Mouse (Mus musculus) liver, embryonic 15.5 days (tissue): ENCODE data around the gene Olfr714. TPM values are rescaled to one million over a fixed set of nuclear protein-coding genes. Genes with fewer than 3 reads are reported as not detected.
"Not testable (repeated sequence)": the region's sequence is repeated elsewhere in the genome, so short reads cannot be mapped to it uniquely, and the experiment has no call there.

Experiments
- ATAC-seq: fragments of 200-750 bp; cut with Nextera tagmentation; 2 replicates; pipeline ENCODE4 v1.8.0; 2017; ENCODE audit warnings: moderate number of reproducible peaks, mild to moderate bottlenecking, moderate library complexity; ENCODE audit not compliant: insufficient read depth
- H3K27ac ChIP-seq: fragments of 300-500 bp; sonication (generic); replicated peaks from 2 replicates; pipeline ENCODE4 v1.5.1; 2015; ENCODE audit warnings: mild to moderate bottlenecking, inconsistent platforms
- H3K27me3 ChIP-seq: fragments of 300-500 bp; sonication (generic); 2 replicates; pipeline ENCODE4 v1.6.1; 2015; ENCODE audit warnings: mild to moderate bottlenecking, inconsistent platforms
- H3K36me3 ChIP-seq: fragments of 300-500 bp; sonication (generic); replicated peaks from 2 replicates; pipeline ENCODE4 v1.6.1; 2015; ENCODE audit warnings: moderate library complexity, mild to moderate bottlenecking, inconsistent platforms
- H3K4me1 ChIP-seq: fragments of 300-500 bp; sonication (generic); replicated peaks from 2 replicates; pipeline ENCODE4 v1.6.1; 2015; ENCODE audit warnings: inconsistent platforms
- H3K4me2 ChIP-seq: fragments of 300-500 bp; sonication (generic); 2 replicates; pipeline ENCODE4 v1.6.1; 2015; ENCODE audit warnings: moderate library complexity, mild to moderate bottlenecking, inconsistent platforms
- H3K4me3 ChIP-seq: fragments of 300-500 bp; sonication (generic); replicated peaks from 2 replicates; pipeline ENCODE4 v1.5.1; 2015; ENCODE audit warnings: mild to moderate bottlenecking, inconsistent platforms
- H3K9ac ChIP-seq: fragments of 300-500 bp; sonication (generic); 2 replicates; pipeline ENCODE4 v1.6.1; 2015; ENCODE audit warnings: moderate library complexity, mild to moderate bottlenecking, inconsistent platforms
- H3K9me3 ChIP-seq: fragments of 300-500 bp; sonication (generic); replicated peaks from 2 replicates; pipeline ENCODE4 v1.6.1; 2016; ENCODE audit warnings: inconsistent platforms
- WGBS: fragments of 180-500 bp; shearing (Covaris S2); methylation state at CpG from one replicate; pipeline ENCODE4 v1.1.7; 2015; ENCODE audit warnings: mixed read lengths; ENCODE audit not compliant: insufficient replicate concordance; 5-methylcytosine and 5-hydroxymethylcytosine counted together
- polyA plus RNA-seq: library from polyadenylated mRNA; unstranded; fragments of >200 nt; fragmentation: Nextera tagmentation; extraction: Ambion mirVana; gene quantifications from 2 replicates; pipeline ENCODE4 v1.2.1, GENCODE M21; 2015

Olfr714 gene
- polyA plus RNA-seq: not detected in 2 replicates

DNA sequence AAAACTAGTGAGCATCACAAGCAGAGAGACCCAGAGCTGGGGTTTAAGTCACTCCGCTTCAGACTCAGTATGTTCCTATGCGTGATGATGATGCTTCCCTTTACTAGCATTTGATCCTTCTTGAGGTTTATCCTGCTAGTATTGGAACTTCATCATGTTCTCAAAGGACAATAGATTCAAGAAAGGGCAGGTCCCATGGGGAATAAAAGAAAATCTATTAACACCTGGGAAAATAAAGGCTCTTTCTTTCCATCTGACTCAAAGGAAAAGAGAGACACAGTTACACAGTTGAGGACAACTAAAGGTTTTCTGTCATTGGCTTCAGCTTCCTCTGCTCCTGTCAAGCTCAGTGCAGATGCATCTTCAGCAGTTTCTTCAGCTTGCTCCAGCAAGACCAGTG lies at the start of gene Olfr714:
TSS of gene Olfr714 (plus strand) at position 301 of the 400 bp plus-strand sequence.
- WGBS: 70% methylated on average over 2 of the region's 2 CpGs
- no peak within 1 kb of the TSS for H3K27ac ChIP-seq
- no peaks in the 10 kb centered on the region for H3K27me3 ChIP-seq
- no peak within 1 kb of the TSS for H3K9ac ChIP-seq
- H3K4me2 ChIP-seq: no peak within 1 kb of the TSS
- no peaks in the 10 kb centered on the region for H3K36me3 ChIP-seq
- no peaks in the 10 kb centered on the region for H3K4me1 ChIP-seq
- no peak for ATAC-seq
- no peaks in the 10 kb centered on the region for H3K9me3 ChIP-seq
- H3K4me3 ChIP-seq: no peak within 1 kb of the TSS

DNA sequence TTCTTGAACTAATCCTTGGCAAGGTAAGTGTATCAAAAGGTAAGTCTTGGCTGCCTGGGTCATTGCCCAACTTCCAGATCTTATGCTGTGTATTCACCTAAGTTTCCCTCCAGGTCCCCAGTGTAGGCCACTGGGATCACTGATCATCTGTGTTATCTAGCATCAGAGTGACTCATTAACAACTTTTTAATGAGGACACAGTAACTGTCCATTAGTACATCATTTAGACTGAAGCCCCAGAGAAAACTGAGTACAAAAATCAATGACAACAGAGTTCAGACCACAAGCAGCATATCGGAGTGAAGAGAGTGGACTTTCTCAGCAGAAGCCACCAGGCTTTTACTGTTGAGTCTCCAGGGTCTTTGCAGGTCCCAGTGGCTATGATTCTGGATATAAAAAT lies 39.9 kb upstream of the Olfr714 start, which contains the start of gene Olfr713:
TSS of gene Olfr713 (plus strand) at position 301 of the 400 bp plus-strand sequence.
- no peak for ATAC-seq
- Histone ChIP-seq H3K36me3 (no peaks in the 10 kb centered on the region), H3K27ac (no peak within 1 kb of the TSS), H3K4me1 (no peaks in the 10 kb centered on the region), H3K9ac (no peak within 1 kb of the TSS), H3K4me3 (no peak within 1 kb of the TSS), H3K9me3 (no peaks in the 10 kb centered on the region), H3K4me2 (no peak within 1 kb of the TSS), H3K27me3 (no peaks in the 10 kb centered on the region)
- 73% methylated on average over 1 of the region's 1 CpGs for WGBS

DNA sequence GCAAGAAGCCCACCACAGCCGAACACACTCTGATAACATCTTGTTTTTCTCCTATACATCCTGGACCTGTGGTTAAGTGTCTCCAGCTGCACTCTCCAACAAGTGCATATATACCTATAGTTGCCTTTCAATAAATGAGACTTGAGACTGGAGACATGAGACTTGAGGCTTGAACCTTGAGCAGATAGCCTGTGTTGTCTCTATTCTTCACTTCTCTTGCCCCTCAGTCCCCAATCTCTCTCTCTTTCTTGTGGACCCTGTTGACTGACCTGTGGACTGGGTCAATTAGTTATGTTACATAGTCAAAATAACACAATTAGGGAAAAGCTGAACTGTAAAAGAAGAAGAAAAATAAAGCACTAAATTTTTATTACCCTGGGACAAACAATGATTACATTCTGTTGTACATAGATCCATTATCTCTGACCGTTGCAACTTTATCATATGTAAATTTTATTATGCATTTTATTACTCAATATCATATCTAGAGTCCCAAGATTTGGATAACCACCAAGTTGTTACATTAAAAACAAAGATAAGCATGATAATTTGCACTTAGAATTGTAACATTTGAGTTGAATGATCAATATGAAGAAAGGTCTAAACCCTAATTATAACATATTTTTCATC lies 30.7 kb upstream of the Olfr714 start:
- WGBS: 32% methylated on average over 2 of the region's 2 CpGs
- Histone ChIP-seq H3K4me2 (no peak overlapping the region), H3K9ac (no peak overlapping the region), H3K36me3 (no peaks in the 10 kb centered on the region), H3K27me3 (no peaks in the 10 kb centered on the region), H3K27ac (no peak overlapping the region), H3K4me3 (no peak overlapping the region), H3K9me3 (no peaks in the 10 kb centered on the region), H3K4me1 (no peaks in the 10 kb centered on the region)
- ATAC-seq: no peak

DNA sequence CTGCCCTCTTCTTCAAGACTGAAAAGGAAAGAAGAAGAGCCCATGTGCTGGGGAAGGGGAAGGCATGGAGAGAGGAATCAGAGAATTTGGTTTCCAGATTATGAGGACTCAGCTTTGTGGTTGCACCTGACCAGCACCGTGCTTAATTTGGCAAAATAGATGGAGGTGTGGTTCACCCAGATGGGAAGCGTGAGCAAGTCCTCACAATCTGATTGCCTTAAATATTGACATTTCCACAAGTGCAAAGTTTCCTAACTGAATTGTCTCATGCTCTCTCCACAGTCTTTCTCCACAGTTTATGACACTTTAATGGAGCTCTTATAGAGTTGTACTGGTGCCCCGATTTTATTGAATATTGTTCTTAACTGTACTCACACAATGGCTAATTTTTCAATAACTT lies 27.6 kb upstream of the Olfr714 start:
- 56% methylated on average over 3 of the region's 3 CpGs for WGBS
- ATAC-seq: no peak
- Histone ChIP-seq H3K4me2 (no peak overlapping the region), H3K9me3 (no peaks in the 10 kb centered on the region), H3K27ac (no peak overlapping the region), H3K9ac (no peak overlapping the region), H3K4me3 (no peak overlapping the region), H3K36me3 (no peaks in the 10 kb centered on the region), H3K27me3 (no peaks in the 10 kb centered on the region), H3K4me1 (no peaks in the 10 kb centered on the region)

DNA sequence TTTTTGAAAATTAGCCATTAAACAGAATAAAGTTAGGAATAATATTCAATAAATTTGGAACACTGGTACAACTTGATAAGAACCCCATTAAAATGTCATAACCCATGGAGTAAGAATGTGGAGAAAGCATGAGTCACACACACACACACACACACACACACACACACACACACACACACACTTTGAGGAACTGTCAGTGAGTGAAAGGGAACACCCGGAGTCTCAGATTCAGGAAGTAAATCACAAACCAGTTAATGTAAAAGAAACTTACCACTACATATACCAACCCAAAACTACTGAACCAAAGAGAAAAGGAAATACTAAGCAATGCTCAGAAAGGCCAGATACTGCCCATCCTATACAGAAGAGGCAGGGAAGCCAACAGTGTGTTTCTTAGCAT lies 26.4 kb upstream of the Olfr714 start:
- Histone ChIP-seq H3K9ac (no peak overlapping the region), H3K27ac (no peak overlapping the region), H3K4me3 (no peak overlapping the region), H3K9me3 (no peaks in the 10 kb centered on the region), H3K4me1 (no peaks in the 10 kb centered on the region), H3K36me3 (no peaks in the 10 kb centered on the region), H3K4me2 (no peak overlapping the region), H3K27me3 (no peaks in the 10 kb centered on the region)
- no peak for ATAC-seq
- 11% methylated on average over 1 of the region's 1 CpGs for WGBS

DNA sequence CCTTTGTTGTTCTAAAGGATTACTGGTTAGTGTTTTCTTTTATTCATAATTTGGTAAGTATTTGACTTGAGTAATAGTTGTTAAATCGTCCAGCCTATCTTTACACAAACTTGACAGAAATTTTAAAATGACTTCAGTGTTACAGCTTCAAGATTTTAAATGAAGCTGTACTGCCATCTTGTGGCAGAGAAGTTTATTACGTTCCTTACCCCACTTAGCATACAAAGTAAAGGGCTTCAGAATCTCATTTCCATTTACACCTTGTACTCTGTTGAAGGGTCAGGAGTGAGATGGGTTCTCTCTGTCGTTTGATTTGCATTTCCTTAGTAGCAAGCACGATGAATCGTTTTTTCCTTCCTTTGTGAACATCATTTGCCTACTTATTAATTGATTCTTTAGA lies 24.9 kb upstream of the Olfr714 start:
- Histone ChIP-seq H3K4me2 (no peak overlapping the region), H3K9me3 (no peaks in the 10 kb centered on the region), H3K27ac (no peak overlapping the region), H3K27me3 (no peaks in the 10 kb centered on the region), H3K36me3 (no peaks in the 10 kb centered on the region), H3K4me1 (no peaks in the 10 kb centered on the region), H3K9ac (no peak overlapping the region), H3K4me3 (no peak overlapping the region)
- no peak for ATAC-seq
- WGBS: 1% methylated on average over 5 of the region's 5 CpGs

DNA sequence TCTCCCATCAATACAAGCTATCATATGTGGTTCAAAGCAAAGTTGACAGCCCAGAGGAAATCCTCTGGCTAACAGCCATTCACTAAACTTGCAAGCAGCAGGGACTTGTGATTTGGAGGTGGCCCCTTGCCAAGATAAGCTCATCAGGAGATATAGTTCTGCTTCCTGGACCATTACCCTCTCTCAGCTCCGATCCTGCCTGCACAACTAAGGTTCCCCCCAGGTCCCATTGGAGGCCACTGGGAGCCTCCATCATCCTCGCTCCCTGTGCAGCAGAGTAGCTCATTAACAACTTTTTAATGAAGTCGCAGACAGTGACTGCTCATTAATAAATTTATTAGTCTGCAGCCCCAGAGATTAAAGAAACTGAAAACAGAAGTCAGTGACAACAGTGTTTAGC lies 23.2 kb upstream of the Olfr714 start:
- H3K4me1 ChIP-seq: no peaks in the 10 kb centered on the region
- no peak overlapping the region for H3K4me3 ChIP-seq
- no peak overlapping the region for H3K4me2 ChIP-seq
- H3K9me3 ChIP-seq: no peaks in the 10 kb centered on the region
- H3K27ac ChIP-seq: no peak overlapping the region
- WGBS: 20% methylated on average over 3 of the region's 3 CpGs
- ATAC-seq: no peak
- H3K27me3 ChIP-seq: no peaks in the 10 kb centered on the region
- no peak overlapping the region for H3K9ac ChIP-seq
- no peaks in the 10 kb centered on the region for H3K36me3 ChIP-seq

DNA sequence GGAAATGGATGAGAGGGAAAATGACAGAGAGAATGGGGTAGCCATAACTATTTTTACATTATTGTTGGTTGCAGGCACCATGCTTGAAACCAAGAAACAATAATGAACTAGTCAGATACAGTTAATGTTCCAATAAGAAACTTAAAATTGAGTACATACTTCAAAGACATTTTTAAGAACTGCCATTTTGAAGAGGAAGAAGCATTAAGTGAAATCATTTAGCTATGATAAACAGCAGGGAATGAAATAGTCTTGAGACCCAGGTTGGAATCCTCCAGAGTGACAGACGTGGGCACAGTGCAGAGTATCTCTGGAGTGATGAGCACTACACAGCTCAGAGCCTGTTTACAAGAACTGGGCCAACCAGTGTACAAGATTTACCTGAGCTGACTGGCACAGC lies 22.1 kb downstream of the Olfr714 start, which contains the start of gene Olfr17:
TSS of gene Olfr17 (plus strand) at position 301 of the 400 bp plus-strand sequence.
- H3K4me1 ChIP-seq: no peaks in the 10 kb centered on the region
- no peaks in the 10 kb centered on the region for H3K27me3 ChIP-seq
- no peaks in the 10 kb centered on the region for H3K9me3 ChIP-seq
- H3K9ac ChIP-seq: no peak within 1 kb of the TSS
- ATAC-seq: no peak
- no peak within 1 kb of the TSS for H3K4me2 ChIP-seq
- H3K27ac ChIP-seq: no peak within 1 kb of the TSS
- no peak within 1 kb of the TSS for H3K4me3 ChIP-seq
- WGBS: 20% methylated on average over 1 of the region's 1 CpGs
- no peaks in the 10 kb centered on the region for H3K36me3 ChIP-seq

DNA sequence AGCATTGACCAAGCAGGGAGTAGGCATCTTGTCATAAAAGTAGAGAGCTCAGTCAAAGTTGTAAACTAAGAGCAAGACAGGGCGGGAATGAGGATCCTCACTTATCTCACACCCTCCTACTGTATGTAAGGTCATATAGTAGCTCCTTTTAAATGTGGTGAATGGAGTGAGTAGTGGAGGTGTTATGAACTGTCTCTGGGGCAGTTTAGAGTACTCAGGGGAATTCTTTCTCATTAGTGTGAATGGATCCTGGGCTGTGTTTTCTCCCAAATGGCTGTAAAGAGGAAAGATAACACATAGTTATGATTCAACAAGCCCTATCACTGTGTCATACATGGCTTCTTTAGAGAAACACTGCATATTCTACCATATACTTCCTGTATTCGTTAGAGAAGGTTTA lies 39.5 kb downstream of the Olfr714 start, which contains the start of gene Olfr715b:
TSS of gene Olfr715b (minus strand) at position 101 of the 400 bp plus-strand sequence.
- not testable (repeated sequence) for ATAC-seq, H3K27ac ChIP-seq, H3K4me2 ChIP-seq, H3K4me3 ChIP-seq, H3K4me1 ChIP-seq, H3K36me3 ChIP-seq, H3K27me3 ChIP-seq, H3K9me3 ChIP-seq, H3K9ac ChIP-seq
- WGBS: 62% methylated on average over 2 of the region's 2 CpGs

Other genes starting within 250 kb of the Olfr714 start
- gene Olfr702, start 237.1 kb upstream of the Olfr714 start, polyA plus RNA-seq: not detected in 2 replicates
- gene Olfr703, start 227.6 kb upstream of the Olfr714 start, polyA plus RNA-seq: not detected in 2 replicates
- gene Olfr704, start 207.8 kb upstream of the Olfr714 start, polyA plus RNA-seq: not detected in 2 replicates
- not detected in 2 replicates for gene Olfr705, start 194.1 kb upstream of the Olfr714 start, polyA plus RNA-seq
- gene Olfr706, start 182.8 kb upstream of the Olfr714 start, polyA plus RNA-seq: not detected in 2 replicates
- gene Olfr707, start 169.7 kb upstream of the Olfr714 start, polyA plus RNA-seq: not detected in 2 replicates
- gene Olfr1532-ps1, start 163.0 kb upstream of the Olfr714 start, polyA plus RNA-seq: not detected in 2 replicates
- not detected in 2 replicates for gene Olfr709-ps1, start 138.8 kb upstream of the Olfr714 start, polyA plus RNA-seq
- gene Olfr710, start 122.7 kb upstream of the Olfr714 start, polyA plus RNA-seq: not detected in 2 replicates
- not detected in 2 replicates for gene Olfr6, start 107.0 kb upstream of the Olfr714 start, polyA plus RNA-seq
- gene Olfr711, start 95.5 kb upstream of the Olfr714 start, polyA plus RNA-seq: not detected in 2 replicates
- gene Olfr2, start 64.9 kb upstream of the Olfr714 start, polyA plus RNA-seq: not detected in 2 replicates
- gene Olfr713, start 39.8 kb upstream of the Olfr714 start, polyA plus RNA-seq: not detected in 2 replicates
- not detected in 2 replicates for gene Olfr17, start 22.2 kb downstream of the Olfr714 start, polyA plus RNA-seq
- not detected in 2 replicates for gene Olfr715b, start 39.4 kb downstream of the Olfr714 start, polyA plus RNA-seq
- gene Olfr715, start 60.1 kb downstream of the Olfr714 start, polyA plus RNA-seq: not detected in 2 replicates
- gene Olfr716, start 67.3 kb downstream of the Olfr714 start, polyA plus RNA-seq: not detected in 2 replicates
- not detected in 2 replicates for gene Nlrp14, start 96.0 kb downstream of the Olfr714 start, polyA plus RNA-seq
- gene Rbmxl2, start 138.5 kb downstream of the Olfr714 start, polyA plus RNA-seq: not detected in 2 replicates